Mouse (Mus musculus) cerebellum, adult 2 months (tissue): ENCODE data around the gene Ralgapb.

Experiments
- CTCF ChIP-seq: fragments of 200-500 bp; IDR thresholded peaks from 2 replicates; pipeline ENCODE4 v1.5.1; 2011; ENCODE audit warnings: low read depth, mild to moderate bottlenecking, control low read depth, low read length, moderate library complexity, borderline replicate concordance; ENCODE audit not compliant: insufficient read depth
- POLR2A ChIP-seq: fragments of 200-500 bp; IDR thresholded peaks from 2 replicates; pipeline ENCODE4 v1.6.1; 2011; ENCODE audit warnings: low read length, control low read depth, borderline replicate concordance; ENCODE audit not compliant: insufficient read depth

DNA sequence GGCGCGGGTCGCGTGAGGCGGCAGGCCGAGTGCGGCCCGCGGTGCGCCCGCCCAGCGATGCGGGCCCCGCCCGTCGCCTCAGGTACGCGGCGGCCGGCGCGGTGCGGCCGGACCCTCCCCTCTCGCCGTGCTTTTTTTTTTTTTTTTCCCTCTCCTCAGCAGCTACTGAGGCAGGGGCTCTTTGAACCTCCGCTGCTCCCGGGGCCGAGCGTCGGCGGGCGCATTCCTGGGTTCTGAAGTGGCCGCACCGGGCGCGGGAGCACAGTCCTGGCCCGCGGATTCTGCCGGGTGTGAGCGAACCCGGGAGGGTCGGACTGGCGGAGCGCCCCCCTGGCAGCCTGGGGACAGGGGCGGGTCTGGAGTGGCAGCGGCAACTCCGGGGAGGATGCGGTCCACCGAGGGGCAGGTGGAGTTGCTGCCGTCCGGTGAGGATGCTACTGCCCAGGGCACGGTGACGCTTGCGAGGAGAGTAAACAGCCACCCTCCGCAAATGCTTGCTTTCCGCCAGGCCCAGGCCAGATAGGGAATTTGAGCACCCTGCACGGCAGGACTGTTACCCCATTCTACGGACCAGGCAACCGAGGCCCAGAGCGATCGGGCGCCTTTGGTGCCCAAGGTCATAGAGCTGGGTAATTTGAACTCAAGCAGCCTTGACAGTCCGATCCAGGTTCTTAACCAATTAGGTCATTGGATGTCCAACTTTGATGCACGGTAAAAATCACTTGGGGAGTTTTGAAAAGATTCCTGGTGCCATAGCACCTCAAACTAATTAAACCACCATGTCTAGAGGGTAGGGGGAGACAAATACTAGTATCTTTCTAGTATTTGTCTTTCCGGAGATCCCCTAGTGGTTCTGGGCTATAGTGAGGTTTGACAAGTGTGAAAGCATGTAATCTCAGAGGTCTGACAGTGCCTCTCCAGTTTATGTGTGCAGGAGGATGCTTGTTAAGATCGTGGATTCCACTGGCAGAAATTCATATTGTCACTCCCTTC is 670 bp downstream of the Ralgapb start:
- TF ChIP-seq CTCF (no peak), POLR2A (no peak)
